Mouse (Mus musculus) forebrain, embryonic 11.5 days (tissue): Measurements from ENCODE around the gene Slc22a8. TPM values are rescaled to one million over a fixed set of nuclear protein-coding genes. Genes with fewer than 3 reads are reported as not detected.

Source experiments
- ATAC-seq: fragments of 200-750 bp; cut with Nextera tagmentation; replicated peaks from 2 replicates; pipeline ENCODE4 v1.8.0; 2017; ENCODE audit warnings: moderate TSS enrichment; ENCODE audit not compliant: low FRiP score
- DNase-seq: peaks from one replicate; pipeline ENCODE4 v3.0.0-alpha.2; 2017; ENCODE audit warnings: low spot score
- H3K27ac ChIP-seq: fragments of 300-500 bp; sonication (generic); 2 replicates; pipeline ENCODE4 v1.5.1; 2014; ENCODE audit warnings: low read depth, low read length
- H3K27me3 ChIP-seq: fragments of 300-500 bp; sonication (generic); 2 replicates; pipeline ENCODE4 v1.6.1; 2014; ENCODE audit warnings: mild to moderate bottlenecking, low read length, mixed read lengths; ENCODE audit not compliant: control insufficient read depth, insufficient read depth
- H3K36me3 ChIP-seq: fragments of 300-500 bp; sonication (generic); 2 replicates; pipeline ENCODE4 v1.6.1; 2014; ENCODE audit warnings: mild to moderate bottlenecking, low read length, moderate library complexity, mixed read lengths; ENCODE audit not compliant: control insufficient read depth, insufficient read depth
- H3K4me1 ChIP-seq: fragments of 300-500 bp; sonication (generic); replicated peaks from 2 replicates; pipeline ENCODE4 v1.6.1; 2014; ENCODE audit warnings: low read length, mixed read lengths; ENCODE audit not compliant: control insufficient read depth, insufficient read depth
- H3K4me2 ChIP-seq: fragments of 300-500 bp; sonication (generic); 2 replicates; pipeline ENCODE4 v1.6.1; 2014; ENCODE audit warnings: low read depth, mild to moderate bottlenecking, low read length, moderate library complexity, mixed read lengths; ENCODE audit not compliant: severe bottlenecking
- H3K4me3 ChIP-seq: fragments of 300-500 bp; sonication (generic); 2 replicates; pipeline ENCODE4 v1.5.1; 2014; ENCODE audit warnings: low read depth, low read length
- H3K9ac ChIP-seq: fragments of 300-500 bp; sonication (generic); 2 replicates; pipeline ENCODE4 v1.6.1; 2014; ENCODE audit warnings: low read length
- H3K9me3 ChIP-seq: fragments of 300-500 bp; sonication (generic); 2 replicates; pipeline ENCODE4 v1.6.1; 2016; ENCODE audit warnings: low read length, mixed read lengths; ENCODE audit not compliant: control insufficient read depth
- WGBS: fragments of 180-500 bp; shearing (Covaris S2); extraction: QIAGEN DNeasy Blood & Tissue Kit; methylation state at CpG from one replicate; pipeline ENCODE4 v1.1.7; 2014; 5-methylcytosine and 5-hydroxymethylcytosine counted together
- polyA plus RNA-seq: library from polyadenylated mRNA; unstranded; fragments of >200 nt; fragmentation: Nextera tagmentation; extraction: Ambion mirVana; gene quantifications from 2 replicates; pipeline ENCODE4 v1.2.1, GENCODE M21; 2014

Gene Slc22a8
- polyA plus RNA-seq, 1 experiment from 2014 or later = 0.16 TPM

GRCm38 (mm10) chr19:8570341-8571040 lies 20.6 kb upstream of the Slc22a8 start:
- no peaks in the 10 kb centered on the region for H3K4me1 ChIP-seq
- H3K9ac ChIP-seq = no peak overlapping the region
- ATAC-seq (no peak), DNase-seq (no peak)
- no peak overlapping the region for H3K4me2 ChIP-seq
- H3K27me3 ChIP-seq = no peaks in the 10 kb centered on the region
- no peak overlapping the region for H3K27ac ChIP-seq
- H3K4me3 ChIP-seq = no peak overlapping the region
- H3K36me3 ChIP-seq = no peaks in the 10 kb centered on the region
- H3K9me3 ChIP-seq = no peaks in the 10 kb centered on the region
- WGBS = 67% methylated on average over 2 of the region's 2 CpGs

- 79% methylated on average over 7 of the region's 7 CpGs for WGBS
- DNase-seq (no peak), ATAC-seq (no peak)
- Histone ChIP-seq H3K4me3 (no peak overlapping the region), H3K4me2 (no peak overlapping the region), H3K27me3 (no peaks in the 10 kb centered on the region), H3K36me3 (no peaks in the 10 kb centered on the region), H3K4me1 (no peaks in the 10 kb centered on the region), H3K27ac (no peak overlapping the region), H3K9ac (no peak overlapping the region), H3K9me3 (no peaks in the 10 kb centered on the region)
Measured at GRCm38 (mm10) chr19:8571746-8572145, 19.3 kb upstream of the Slc22a8 start.

- Histone ChIP-seq H3K4me2 (no peak overlapping the region), H3K36me3 (no peaks in the 10 kb centered on the region), H3K27ac (no peak overlapping the region), H3K27me3 (no peaks in the 10 kb centered on the region), H3K4me3 (no peak overlapping the region), H3K4me1 (no peaks in the 10 kb centered on the region), H3K9me3 (no peaks in the 10 kb centered on the region), H3K9ac (no peak overlapping the region)
- ATAC-seq = no peak
- 44% methylated on average over 3 of the region's 3 CpGs for WGBS
- no peak for DNase-seq
Measured at GRCm38 (mm10) chr19:8572485-8572884, 18.6 kb upstream of the Slc22a8 start.

GRCm38 (mm10) chr19:8577432-8577831 lies 13.6 kb upstream of the Slc22a8 start:
- no peak for ATAC-seq
- Histone ChIP-seq H3K4me2 (no peak overlapping the region), H3K27ac (no peak overlapping the region), H3K4me3 (no peak overlapping the region), H3K9ac (no peak overlapping the region), H3K36me3 (no peaks in the 10 kb centered on the region), H3K4me1 (peaks cover 2% of the 10 kb centered on the region; the same call in 1 of the 2 replicates), H3K9me3 (no peaks in the 10 kb centered on the region), H3K27me3 (no peaks in the 10 kb centered on the region)
- DNase-seq = peak; percentile 35
- 93% methylated on average over 4 of the region's 4 CpGs for WGBS

- Histone ChIP-seq H3K4me2 (peak overlapping the region; percentile 57), H3K4me1 (peaks cover 2% of the 10 kb centered on the region; the same call in 1 of the 2 replicates), H3K9me3 (no peaks in the 10 kb centered on the region), H3K27ac (no peak overlapping the region), H3K9ac (peak overlapping the region; percentile 23), H3K27me3 (no peaks in the 10 kb centered on the region), H3K4me3 (peak overlapping the region; percentile 21), H3K36me3 (no peaks in the 10 kb centered on the region)
- DNase-seq = peak; percentile 76
- 8% methylated on average over 24 of the region's 24 CpGs for WGBS
- ATAC-seq = peak; percentile 69
Measured at GRCm38 (mm10) chr19:8578293-8578969, 12.6 kb upstream of the Slc22a8 start.

- peak overlapping the region; percentile 57; the same call in 1 of the 2 replicates for H3K4me2 ChIP-seq
- H3K4me3 ChIP-seq = no peak overlapping the region
- no peak overlapping the region for H3K27ac ChIP-seq
- no peaks in the 10 kb centered on the region for H3K9me3 ChIP-seq
- DNase-seq (no peak), ATAC-seq (no peak)
- WGBS = 76% methylated on average over 2 of the region's 2 CpGs
- no peaks in the 10 kb centered on the region for H3K27me3 ChIP-seq
- 0 out of 2 replicates have a peak overlapping the region, but pooled peaks have one; percentile 23 for H3K9ac ChIP-seq
- no peaks in the 10 kb centered on the region for H3K36me3 ChIP-seq
- H3K4me1 ChIP-seq = peaks cover 2% of the 10 kb centered on the region; the same call in 1 of the 2 replicates
Measured at GRCm38 (mm10) chr19:8578970-8579342, 12.1 kb upstream of the Slc22a8 start.

- 85% methylated on average over 3 of the region's 3 CpGs for WGBS
- no peaks in the 10 kb centered on the region for H3K9me3 ChIP-seq
- H3K27ac ChIP-seq = no peak overlapping the region
- no peaks in the 10 kb centered on the region for H3K27me3 ChIP-seq
- no peaks in the 10 kb centered on the region for H3K36me3 ChIP-seq
- no peak for DNase-seq
- H3K4me3 ChIP-seq = no peak overlapping the region
- H3K4me1 ChIP-seq = no peaks in the 10 kb centered on the region
- no peak overlapping the region for H3K4me2 ChIP-seq
- no peak for ATAC-seq
- H3K9ac ChIP-seq = no peak overlapping the region
Measured at GRCm38 (mm10) chr19:8585298-8585697, 5.8 kb upstream of the Slc22a8 start.

GRCm38 (mm10) chr19:8585899-8586298 lies 5.2 kb upstream of the Slc22a8 start:
- no peaks in the 10 kb centered on the region for H3K27me3 ChIP-seq
- H3K4me1 ChIP-seq = no peaks in the 10 kb centered on the region
- H3K36me3 ChIP-seq = no peaks in the 10 kb centered on the region
- H3K9ac ChIP-seq = no peak overlapping the region
- ATAC-seq (no peak), DNase-seq (no peak)
- WGBS = 86% methylated on average over 2 of the region's 2 CpGs
- H3K9me3 ChIP-seq = no peaks in the 10 kb centered on the region
- no peak overlapping the region for H3K27ac ChIP-seq
- no peak overlapping the region for H3K4me2 ChIP-seq
- no peak overlapping the region for H3K4me3 ChIP-seq
